Mouse (Mus musculus) ES-Bruce4 (cell line): ENCODE measurements around the gene Nmnat3.

Experiments
- CTCF ChIP-seq: IDR thresholded peaks from one replicate; pipeline ENCODE4 v1.8.1; 2011; ENCODE audit warnings: low read depth, low read length
- POLR2A ChIP-seq: IDR thresholded peaks from one replicate; pipeline ENCODE4 v1.8.1; 2011; ENCODE audit warnings: low read length; ENCODE audit not compliant: insufficient read depth

- TF ChIP-seq CTCF (no peak), POLR2A (no peak)
Observed at GRCm38 (mm10) chr9:98300582-98300981, 13.3 kb downstream of the Nmnat3 start.
